In genomic region chr4:119447786-119448185, GRCm38 (mm10) we compare ENCODE assay signal across 19 mouse cellular contexts. TPM values are rescaled to one million over a fixed set of nuclear protein-coding genes. Genes with fewer than 3 reads are reported as not detected.
"Had no signal": no experiment of that assay in that cellular context is flagged by ENCODE, and none has a peak within 500 bp of the region (broad histone marks: within the 10 kb centered on the region; RNA-seq: fewer than 3 reads in every experiment).

No protein-coding gene starts in this region.

- H3K9ac ChIP-seq: lung, embryonic 14.5 days; midbrain, embryonic 13.5 days; midbrain, embryonic 15.5 days; neural tube, embryonic 12.5 days; stomach, embryonic 15.5 days had no signal

- H3K36me3 ChIP-seq: midbrain, embryonic 13.5 days; midbrain, embryonic 15.5 days; neural tube, embryonic 12.5 days; stomach, embryonic 15.5 days had no signal

- H3K27ac ChIP-seq: macrophage; midbrain, embryonic 13.5 days; midbrain, embryonic 15.5 days; neural tube, embryonic 12.5 days; stomach, embryonic 15.5 days; stomach, postnatal 0 days had no signal

- H3K4me1 ChIP-seq: midbrain, embryonic 13.5 days; neural tube, embryonic 12.5 days; stomach, embryonic 15.5 days had no signal

- DNase-seq: lung, adult 18-20 months; lung, embryonic 14.5 days; lung, postnatal 14 days; lung, postnatal 36 days; right cerebral cortex, postnatal 14 days; thymus, adult 2 months; thymus, postnatal 25 days; thymus, postnatal 4 days had no signal

- ATAC-seq: midbrain, embryonic 13.5 days; midbrain, embryonic 15.5 days had no signal

- H3K4me3 ChIP-seq: megakaryocyte, embryonic 14.5 days; midbrain, embryonic 13.5 days; midbrain, embryonic 15.5 days; neural tube, embryonic 12.5 days; stomach, embryonic 15.5 days had no signal

- H3K9me3 ChIP-seq: megakaryocyte, embryonic 14.5 days; midbrain, embryonic 13.5 days; midbrain, embryonic 15.5 days; neural tube, embryonic 12.5 days; stomach, embryonic 15.5 days had no signal

- H3K27me3 ChIP-seq: midbrain, embryonic 13.5 days; midbrain, embryonic 15.5 days; neural tube, embryonic 12.5 days; stomach, embryonic 15.5 days had no signal

- H3K4me2 ChIP-seq: lung, embryonic 14.5 days; midbrain, embryonic 11.5 days; midbrain, embryonic 13.5 days; midbrain, embryonic 15.5 days; neural tube, embryonic 12.5 days; stomach, embryonic 15.5 days had no signal

RNA-seq across cellular contexts. Expression of gene Zmynd12, which starts 25.2 kb away (rescaled TPM):
- total RNA-seq: megakaryocyte progenitor cell, adult 5-6 weeks; monocyte, adult 5-6 weeks; neutrophil, adult 5-6 weeks had no signal
- polyA plus RNA-seq: macrophage; midbrain, embryonic 11.5 days had no signal

RNA-seq across cellular contexts. Expression of gene Ccdc30, which starts 32.5 kb away (rescaled TPM):
- polyA plus RNA-seq: macrophage had no signal

RNA-seq across cellular contexts. Expression of gene Rimkla, which starts 44.6 kb away (rescaled TPM):
- total RNA-seq: megakaryocyte progenitor cell, adult 5-6 weeks; monocyte, adult 5-6 weeks had no signal
- polyA plus RNA-seq: macrophage had no signal
